Mouse (Mus musculus): Measurements from ENCODE around the gene Triml1. TPM values are rescaled to one million over a fixed set of nuclear protein-coding genes. Genes with fewer than 3 reads are reported as not detected.

Triml1 gene
- not detected for total RNA-seq (2018; cell fraction: chromatin; rRNA removed)
- total RNA-seq (2018; cell fraction: cytosol; rRNA removed), result not detected
- total RNA-seq (2018; cell fraction: nucleus; rRNA removed), result not detected
- polyA plus RNA-seq (2018), result not detected in 3 replicates

DNA sequence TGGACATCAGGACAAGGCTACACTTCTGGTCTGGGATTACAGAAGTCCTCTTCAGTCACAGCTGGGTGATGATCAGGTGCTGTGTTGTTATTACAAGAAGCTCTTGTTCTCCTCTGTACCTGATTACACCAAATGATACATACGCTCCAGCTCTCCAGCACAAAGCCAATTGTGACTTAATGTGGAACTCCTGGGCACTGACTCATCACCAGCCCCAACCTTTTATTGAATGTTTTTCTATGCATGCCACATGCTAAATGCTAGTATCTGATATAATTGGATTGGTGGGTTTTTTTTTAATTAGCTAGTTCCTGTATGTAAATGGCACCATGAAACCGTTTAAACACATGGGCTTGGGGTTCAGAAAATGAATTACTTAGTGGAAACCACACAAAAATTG lies at the start of gene Triml1:
Gene Triml1, minus strand, starts transcription at position 101 of the 400 bp plus-strand sequence.
- H3K79me2 ChIP-seq (ENCODE audit: inconsistent target), result no peaks in the 10 kb centered on the region
- no peak within 1 kb of the TSS for H3K4me3 ChIP-seq (ENCODE audit: inconsistent target)
- H3K27ac ChIP-seq, result no peak within 1 kb of the TSS
- 77% methylated on average over 2 of the region's 2 CpGs for WGBS (ENCODE audit: missing documents)
- no peaks in the 10 kb centered on the region for H3K36me3 ChIP-seq (ENCODE audit: inconsistent target)

GRCm38 (mm10) chr8:43182281-43182680 lies 41.0 kb upstream of the Triml1 start:
- Histone ChIP-seq H3K36me3 (ENCODE audit: inconsistent target) (no peaks in the 10 kb centered on the region), H3K79me2 (ENCODE audit: inconsistent target) (no peaks in the 10 kb centered on the region), H3K27ac (no peak overlapping the region), H3K4me3 (ENCODE audit: inconsistent target) (no peak overlapping the region)
- WGBS (ENCODE audit: missing documents), result 86% methylated on average over 2 of the region's 2 CpGs

GRCm38 (mm10) chr8:43180054-43180690 lies 38.9 kb upstream of the Triml1 start, which contains the start of gene Triml2:
Gene Triml2, plus strand, starts transcription at chr8:43180541.
- H3K79me2 ChIP-seq (ENCODE audit: inconsistent target), result no peaks in the 10 kb centered on the region
- no peak within 1 kb of the TSS for H3K27ac ChIP-seq
- no peaks in the 10 kb centered on the region for H3K36me3 ChIP-seq (ENCODE audit: inconsistent target)
- no peak within 1 kb of the TSS for H3K4me3 ChIP-seq (ENCODE audit: inconsistent target)
- 93% methylated on average over 13 of the region's 13 CpGs for WGBS (ENCODE audit: missing documents)

DNA sequence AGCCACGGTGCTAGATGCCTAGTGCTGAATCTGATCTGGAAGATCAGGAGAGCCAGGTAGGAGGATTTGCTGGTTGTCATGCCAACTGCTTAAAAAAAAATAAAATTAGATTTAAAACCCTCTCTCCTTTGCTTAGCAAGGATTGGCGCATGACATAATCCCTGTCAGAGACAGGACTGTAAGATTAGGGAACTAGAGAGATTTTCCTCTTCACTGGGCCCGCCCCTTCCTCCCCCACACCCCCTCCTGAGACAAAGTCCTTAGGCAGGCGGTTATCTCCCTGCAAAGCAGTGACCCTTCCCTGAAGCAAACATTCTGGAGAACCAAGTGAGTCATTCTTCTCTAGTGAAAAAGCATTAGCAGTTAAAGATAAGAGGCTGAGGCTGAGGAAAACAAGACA lies 37.9 kb upstream of the Triml1 start:
- Histone ChIP-seq H3K36me3 (ENCODE audit: inconsistent target) (no peaks in the 10 kb centered on the region), H3K27ac (no peak overlapping the region), H3K4me3 (ENCODE audit: inconsistent target) (no peak overlapping the region), H3K79me2 (ENCODE audit: inconsistent target) (no peaks in the 10 kb centered on the region)
- 46% methylated on average over 4 of the region's 4 CpGs for WGBS (ENCODE audit: missing documents)

DNA sequence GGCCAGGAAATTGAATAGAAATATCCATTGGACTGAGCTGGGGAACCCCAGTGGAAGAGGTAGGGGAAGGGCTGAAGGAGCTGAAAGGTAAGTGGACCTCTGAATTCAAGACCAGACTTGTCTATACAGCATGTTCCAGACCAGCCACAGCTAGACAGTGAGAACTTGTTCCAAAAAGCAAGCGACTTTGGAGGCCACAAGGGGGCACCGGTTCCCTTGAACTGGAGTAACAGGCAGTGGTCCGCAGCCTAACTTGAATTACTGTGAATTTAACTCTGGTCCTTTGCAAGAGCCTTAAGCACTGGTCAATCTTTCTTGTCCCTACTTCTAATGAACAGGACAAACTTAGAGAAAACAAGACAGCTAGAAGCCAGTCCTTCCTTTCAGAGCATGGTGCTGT lies 37.0 kb upstream of the Triml1 start:
- Histone ChIP-seq H3K79me2 (ENCODE audit: inconsistent target) (no peaks in the 10 kb centered on the region), H3K4me3 (ENCODE audit: inconsistent target) (no peak overlapping the region), H3K36me3 (ENCODE audit: inconsistent target) (no peaks in the 10 kb centered on the region), H3K27ac (no peak overlapping the region)
- WGBS (ENCODE audit: missing documents), result 48% methylated on average over 3 of the region's 3 CpGs

DNA sequence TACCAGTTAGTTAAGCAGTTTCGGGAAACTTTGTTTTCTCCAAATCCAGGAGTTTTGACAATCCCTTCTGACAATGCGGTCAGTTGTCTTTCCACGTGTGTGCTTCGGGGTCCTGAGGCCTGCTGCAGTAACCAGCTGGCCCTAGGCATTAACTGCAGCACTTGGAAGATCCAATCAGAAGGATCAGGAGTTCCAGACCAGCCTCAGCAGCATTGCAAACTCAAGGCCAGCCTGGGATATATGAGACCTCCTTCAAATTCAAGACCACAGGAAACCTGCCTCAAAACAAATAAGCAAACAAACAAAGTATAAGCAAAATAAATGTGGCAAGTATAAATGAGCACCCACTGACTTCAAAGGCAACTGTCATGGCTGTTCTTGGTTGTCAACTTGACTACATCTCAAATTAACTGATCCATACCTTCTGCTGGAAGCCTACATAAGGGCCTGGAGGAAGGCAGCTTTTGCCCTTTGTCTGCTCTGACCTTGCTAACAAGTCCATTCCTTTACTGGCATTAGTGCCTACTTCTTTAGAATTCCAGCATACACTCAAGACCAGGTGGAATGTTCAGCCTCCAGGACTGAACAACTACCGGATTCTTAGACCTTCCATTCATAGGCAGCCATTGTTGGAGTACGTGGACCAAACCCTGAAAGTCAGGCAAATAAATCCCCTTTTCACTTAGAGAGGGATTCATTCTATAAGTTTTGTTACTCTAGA lies 35.6 kb upstream of the Triml1 start:
- Histone ChIP-seq H3K79me2 (ENCODE audit: inconsistent target) (no peaks in the 10 kb centered on the region), H3K27ac (no peak overlapping the region), H3K4me3 (ENCODE audit: inconsistent target) (no peak overlapping the region), H3K36me3 (ENCODE audit: inconsistent target) (no peaks in the 10 kb centered on the region)
- 82% methylated on average over 6 of the region's 6 CpGs for WGBS (ENCODE audit: missing documents)

- 93% methylated on average over 6 of the region's 6 CpGs for WGBS (ENCODE audit: missing documents)
- Histone ChIP-seq H3K27ac (no peak overlapping the region), H3K36me3 (ENCODE audit: inconsistent target) (no peaks in the 10 kb centered on the region), H3K4me3 (ENCODE audit: inconsistent target) (no peak overlapping the region), H3K79me2 (ENCODE audit: inconsistent target) (no peaks in the 10 kb centered on the region)
Measured at GRCm38 (mm10) chr8:43169249-43169755, 28.0 kb upstream of the Triml1 start.

GRCm38 (mm10) chr8:43168083-43168482 lies 26.8 kb upstream of the Triml1 start:
- WGBS (ENCODE audit: missing documents), result 88% methylated on average over 4 of the region's 4 CpGs
- Histone ChIP-seq H3K4me3 (ENCODE audit: inconsistent target) (no peak overlapping the region), H3K36me3 (ENCODE audit: inconsistent target) (no peaks in the 10 kb centered on the region), H3K79me2 (ENCODE audit: inconsistent target) (no peaks in the 10 kb centered on the region), H3K27ac (no peak overlapping the region)

GRCm38 (mm10) chr8:43164453-43164852 lies 23.2 kb upstream of the Triml1 start:
- Histone ChIP-seq H3K27ac (no peak overlapping the region), H3K79me2 (ENCODE audit: inconsistent target) (no peaks in the 10 kb centered on the region), H3K4me3 (ENCODE audit: inconsistent target) (no peak overlapping the region), H3K36me3 (ENCODE audit: inconsistent target) (no peaks in the 10 kb centered on the region)
- 53% methylated on average over 3 of the region's 3 CpGs for WGBS (ENCODE audit: missing documents)

GRCm38 (mm10) chr8:43163255-43163654 lies 22.0 kb upstream of the Triml1 start:
- 41% methylated on average over 8 of the region's 11 CpGs for WGBS (ENCODE audit: missing documents)

GRCm38 (mm10) chr8:43149307-43149706 lies 8.0 kb upstream of the Triml1 start:
- 83% methylated on average over 9 of the region's 9 CpGs for WGBS (ENCODE audit: missing documents)
- Histone ChIP-seq H3K27ac (no peak overlapping the region), H3K36me3 (ENCODE audit: inconsistent target) (no peaks in the 10 kb centered on the region), H3K4me3 (ENCODE audit: inconsistent target) (no peak overlapping the region), H3K79me2 (ENCODE audit: inconsistent target) (no peaks in the 10 kb centered on the region)

More at GRCm38 (mm10) chr8:43163255-43163654, 22.0 kb upstream of the Triml1 start:
- Histone ChIP-seq H3K36me3 (ENCODE audit: inconsistent target) (no peaks in the 10 kb centered on the region), H3K27ac (no peak overlapping the region), H3K4me3 (ENCODE audit: inconsistent target) (no peak overlapping the region), H3K79me2 (ENCODE audit: inconsistent target) (no peaks in the 10 kb centered on the region)

DNA sequence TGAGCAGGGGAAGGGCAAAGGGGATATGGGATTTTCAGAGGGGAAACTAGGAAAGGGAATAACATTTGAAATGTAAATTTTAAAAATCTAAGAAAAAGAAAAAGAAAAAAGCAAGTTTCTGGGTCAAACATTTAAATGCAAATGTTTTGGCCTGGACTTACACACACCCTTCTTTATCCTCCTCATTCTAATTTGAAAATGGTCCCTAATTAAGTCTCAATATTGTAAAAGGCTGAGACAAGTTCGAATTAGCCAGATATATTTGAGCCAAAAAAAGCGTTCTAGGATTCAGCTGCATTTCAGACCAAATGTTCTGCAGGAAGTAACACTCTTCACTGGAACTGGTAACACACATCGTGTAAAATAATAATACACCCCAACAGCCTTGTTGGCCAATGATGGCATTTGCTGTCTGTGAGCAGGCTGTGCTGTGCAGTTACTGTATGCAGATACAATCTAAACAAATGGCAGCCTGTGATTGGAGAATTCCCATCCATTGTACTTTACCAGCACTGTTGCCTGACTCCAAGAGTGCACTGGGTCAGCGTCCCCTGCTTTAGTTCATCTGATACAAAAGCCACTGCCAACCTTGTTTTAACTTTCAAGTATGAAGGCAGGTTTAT lies 30.0 kb downstream of the Triml1 start:
- Histone ChIP-seq H3K36me3 (ENCODE audit: inconsistent target) (no peaks in the 10 kb centered on the region), H3K79me2 (ENCODE audit: inconsistent target) (no peaks in the 10 kb centered on the region), H3K27ac (no peak overlapping the region), H3K4me3 (ENCODE audit: inconsistent target) (no peak overlapping the region)
- WGBS (ENCODE audit: missing documents), result 78% methylated on average over 4 of the region's 4 CpGs

Data from macrophage (primary cell).